12 mouse cellular contexts compared by ENCODE assay signal in genomic region chr7:98388881-98389501, GRCm38 (mm10). TPM values are rescaled to one million over a fixed set of nuclear protein-coding genes. Genes with fewer than 3 reads are reported as not detected.
DNase-seq lines count a peak whose midpoint lies in the region; ATAC-seq and TF ChIP-seq lines count a peak whose summit lies in the region.
"Had no signal": no experiment of that assay in that cellular context is flagged by ENCODE, and none has a peak within 500 bp of the region (broad histone marks: within the 10 kb centered on the region; RNA-seq: fewer than 3 reads in every experiment).

No protein-coding gene starts in this region.

- H3K9me3 ChIP-seq in heart, embryonic 12.5 days (replicated peaks) = no peaks in the 10 kb centered on the region
- H3K9me3 ChIP-seq: embryonic facial prominence, embryonic 12.5 days had no signal

- H3K4me1 ChIP-seq in heart, adult 2 months (ENCODE audit: control insufficient read depth, insufficient read depth, low read length) = peaks cover 1% of the 10 kb centered on the region; the same call in 1 of the 2 replicates
- H3K4me1 ChIP-seq in heart, embryonic 12.5 days (replicated peaks) = peaks cover 10% of the 10 kb centered on the region

- no peaks in the 10 kb centered on the region for H3K79me2 ChIP-seq in heart, adult 2 months (replicated peaks; ENCODE audit: control insufficient read depth, insufficient read depth, low read length)

- 53% methylated on average over 12 of the region's 12 CpGs for WGBS in heart, adult 2 months
- 68% methylated on average over 12 of the region's 12 CpGs for WGBS in heart, embryonic 12.5 days

- peak; percentile 57 to 59 for DNase-seq in heart, adult 2 months
- peak; percentile 49 for DNase-seq in urinary bladder, postnatal 25 days (ENCODE audit: low spot score)
- DNase-seq in urinary bladder, adult 2 months (ENCODE audit: low spot score) = no peak
- DNase-seq in heart, postnatal 4 days = peak; percentile 60
- no peak for DNase-seq in frontal cortex, adult 2 months (ENCODE audit: extremely low spot score in 1 of 2, low spot score in 1 of 2)
- no peak for DNase-seq in embryo, embryonic 10.5 days (ENCODE audit: low spot score)
- DNase-seq in adipocyte (ENCODE audit: low spot score) = no peak
- DNase-seq: thymus, adult 2 months had no signal

- no peaks in the 10 kb centered on the region for H3K36me3 ChIP-seq in heart, adult 2 months (ENCODE audit: control insufficient read depth, insufficient read depth, low read length)
- H3K36me3 ChIP-seq in heart, embryonic 12.5 days = no peaks in the 10 kb centered on the region
- H3K36me3 ChIP-seq: embryonic facial prominence, embryonic 12.5 days had no signal

- no peak overlapping the region for H3K4me2 ChIP-seq in heart, embryonic 12.5 days
- H3K4me2 ChIP-seq: embryonic facial prominence, embryonic 12.5 days had no signal

- no peak overlapping the region for H3K4me3 ChIP-seq in heart, adult 2 months
- no peak overlapping the region for H3K4me3 ChIP-seq in heart, embryonic 12.5 days
- H3K4me3 ChIP-seq: embryonic facial prominence, embryonic 12.5 days had no signal

- H3K9ac ChIP-seq in heart, adult 2 months (ENCODE audit: low read depth, low read length) = no peak overlapping the region
- no peak overlapping the region for H3K9ac ChIP-seq in heart, embryonic 12.5 days
- H3K9ac ChIP-seq: embryonic facial prominence, embryonic 12.5 days had no signal

- intact Hi-C loops in heart, adult 2 months (cut with DNase I) = no loop called here

- H3K27ac ChIP-seq in heart, adult 2 months = no peak overlapping the region
- no peak overlapping the region for H3K27ac ChIP-seq in heart, embryonic 12.5 days (ENCODE audit: poor library complexity, severe bottlenecking)
- H3K27ac ChIP-seq: embryonic facial prominence, embryonic 12.5 days had no signal

- TF ChIP-seq CTCF in heart, adult 2 months (IDR thresholded peaks at IDR 0.05) = no peak

- H3K27me3 ChIP-seq in heart, adult 2 months (ENCODE audit: control insufficient read depth, insufficient read depth, low read length) = no peaks in the 10 kb centered on the region
- no peaks in the 10 kb centered on the region for H3K27me3 ChIP-seq in heart, embryonic 12.5 days (replicated peaks)
- H3K27me3 ChIP-seq: embryonic facial prominence, embryonic 12.5 days had no signal

- TF ChIP-seq EP300 in heart, adult 2 months (IDR thresholded peaks at IDR 0.05; ENCODE audit: insufficient read depth, low read depth, low read length) = no peak

- no peak for TF ChIP-seq POLR2A in heart, adult 2 months (IDR thresholded peaks at IDR 0.05; ENCODE audit: insufficient read depth, low read depth, low read length)

- ATAC-seq in heart, embryonic 12.5 days (ENCODE audit: insufficient number of reproducible peaks, low FRiP score) = no peak

RNA-seq across cellular contexts. Expression of gene Tsku, which starts 27.9 kb away (rescaled TPM):
- 1 to 10 TPM; 2.2 to 2.5 TPM for total RNA-seq in heart, adult 2 months (2021)
- polyA plus RNA-seq in heart, adult 2 months (2012; rRNA removed) = 4.9 and 5.9 TPM in 2 replicates
- polyA plus RNA-seq in heart, embryonic 12.5 days (2016; fragmentation: Nextera tagmentation; extraction: Ambion mirVana) = 6.3 and 7.0 TPM in 2 replicates
- polyA plus RNA-seq in urinary bladder, adult 2 months (2012; rRNA removed) = 199 and 219 TPM in 2 replicates
- total RNA-seq in heart, postnatal 4 days (2021) = 1 to 10 TPM; 8.7 to 9.2 TPM
- 4.1 and 4.8 TPM in 2 replicates for polyA plus RNA-seq in frontal cortex, adult 2 months (2012; rRNA removed)

RNA-seq across cellular contexts. Expression of gene Gucy2d, which starts 51.2 kb away (rescaled TPM):
- under 1 TPM in 1 of 2 experiments, not detected in 1; 0.21 TPM for total RNA-seq in heart, adult 2 months (2021)
- polyA plus RNA-seq in heart, adult 2 months (2012; rRNA removed) = 0.20 TPM in 1 of 2 replicates, not detected in the other
- polyA plus RNA-seq in heart, embryonic 12.5 days (2016; fragmentation: Nextera tagmentation; extraction: Ambion mirVana) = not detected in 2 replicates
- 0.10 and 0.17 TPM in 2 replicates for polyA plus RNA-seq in urinary bladder, adult 2 months (2012; rRNA removed)
- total RNA-seq in heart, postnatal 4 days (2021) = not detected
- not detected in 2 replicates for polyA plus RNA-seq in frontal cortex, adult 2 months (2012; rRNA removed)
- polyA plus RNA-seq: heart, embryonic 16.5 days; liver, embryonic 16.5 days had no signal

Comparison
In these comparisons a context has a peak if more than half of its experiments do, and no peak if none do; other contexts are left out.
1. DNase-seq: peak in heart, adult 2 months (2 of 2), urinary bladder, postnatal 25 days (single experiment) and heart, postnatal 4 days (single experiment); none in urinary bladder, adult 2 months (single experiment), frontal cortex, adult 2 months (0 of 2), embryo, embryonic 10.5 days (single experiment) and adipocyte (single experiment).
2. RNA of gene Tsku, which starts 27.9 kb away (polyA plus RNA-seq): 199 to 219 TPM in urinary bladder, adult 2 months; 6.3 to 7.0 TPM in heart, embryonic 12.5 days, 4.9 to 5.9 TPM in heart, adult 2 months and 4.1 to 4.8 TPM in frontal cortex, adult 2 months; every median in the first group is over 10 times any median in the second.